Mouse (Mus musculus) C2C12 (cell line): Measurements from ENCODE around the gene Ccrl2. TPM values are rescaled to one million over a fixed set of nuclear protein-coding genes. Genes with fewer than 3 reads are reported as not detected.

Source experiments
- H3K27me3 ChIP-seq: one replicate; pipeline ENCODE4 v1.6.1; 2011; ENCODE audit not compliant: control insufficient read depth, insufficient read depth, insufficient read length
- H3K36me3 ChIP-seq: one replicate; pipeline ENCODE4 v1.6.1; 2011; ENCODE audit not compliant: control insufficient read depth, insufficient read depth
- H3K4me3 ChIP-seq: one replicate; pipeline ENCODE4 v1.5.1; 2011; ENCODE audit warnings: mild to moderate bottlenecking, control low read depth; ENCODE audit not compliant: poor library complexity, insufficient read depth, severe bottlenecking
- H3K79me2 ChIP-seq: one replicate; pipeline ENCODE4 v1.6.1; 2011; ENCODE audit not compliant: control insufficient read depth, insufficient read depth
- H3K79me3 ChIP-seq: one replicate; pipeline ENCODE4 v1.6.1; 2011; ENCODE audit warnings: low read depth, control low read depth
- H3ac ChIP-seq: one replicate; pipeline ENCODE3; 2011; ENCODE audit warnings: low read depth; ENCODE audit not compliant: control insufficient read depth, insufficient read length
- CEBPB ChIP-seq: IDR thresholded peaks from one replicate; pipeline ENCODE4 v1.6.1; 2011; ENCODE audit warnings: low read depth, mild to moderate bottlenecking, control low read depth, moderate library complexity
- CTCF ChIP-seq: IDR thresholded peaks from one replicate; pipeline ENCODE4 v1.5.1; 2011; ENCODE audit not compliant: control insufficient read depth, insufficient read depth, insufficient read length
- FOSL1 ChIP-seq: IDR thresholded peaks from one replicate; pipeline ENCODE4 v1.8.0; 2011; ENCODE audit warnings: mild to moderate bottlenecking, low read length; ENCODE audit not compliant: poor library complexity, insufficient read depth, severe bottlenecking
- MAX ChIP-seq: IDR thresholded peaks from one replicate; pipeline ENCODE4 v1.6.1; 2011; ENCODE audit warnings: mild to moderate bottlenecking, control low read depth
- MYOD1 ChIP-seq: IDR thresholded peaks from one replicate; pipeline ENCODE4 v1.6.1; 2011; ENCODE audit warnings: low read depth; ENCODE audit not compliant: control insufficient read depth, insufficient read length
- MYOG ChIP-seq: IDR thresholded peaks from one replicate; pipeline ENCODE4 v1.6.1; 2011; ENCODE audit not compliant: control insufficient read depth, insufficient read length; ENCODE audit errors: extremely low read depth
- USF1 ChIP-seq: IDR thresholded peaks from one replicate; pipeline ENCODE4 v1.6.1; 2011; ENCODE audit warnings: low read depth, mild to moderate bottlenecking, control low read depth, moderate library complexity
- polyA plus RNA-seq: library from polyadenylated mRNA; unstranded; fragments of >200 nt; fragmentation: generic; extraction: Trizol; gene quantifications from one replicate; pipeline ENCODE4 v1.2.1, GENCODE M21; 2012; ENCODE audit warnings: missing spikeins

The Ccrl2 gene
- polyA plus RNA-seq, 1 experiment: not detected

DNA sequence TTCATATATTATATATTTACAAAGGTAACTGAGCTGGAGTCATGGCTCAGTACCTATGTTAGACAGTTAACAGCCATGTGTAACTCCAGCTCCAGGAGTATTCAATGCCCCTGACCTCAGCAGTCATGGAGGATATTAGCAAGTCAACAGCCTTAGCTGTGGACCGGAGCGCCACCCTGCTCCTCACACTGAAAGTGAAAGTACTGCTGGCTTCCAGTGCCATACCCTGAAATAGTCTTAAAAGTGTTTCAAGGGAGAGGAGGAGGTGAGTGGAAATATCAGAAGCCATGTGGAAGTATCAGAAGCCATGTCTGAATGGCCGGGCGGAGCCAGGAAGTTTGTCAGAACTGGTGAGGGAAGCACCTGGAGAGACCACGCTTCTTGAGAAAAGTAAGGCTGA lies 10.1 kb downstream of the Ccrl2 start:
- no peak overlapping the region for H3ac ChIP-seq
- TF ChIP-seq MYOG (no peak), CEBPB (no peak), USF1 (no peak), FOSL1 (no peak), CTCF (no peak), MYOD1 (no peak), MAX (no peak)
- no peaks in the 10 kb centered on the region for H3K79me2 ChIP-seq
- H3K36me3 ChIP-seq: no peaks in the 10 kb centered on the region
- no peaks in the 10 kb centered on the region for H3K79me3 ChIP-seq
- no peak overlapping the region for H3K4me3 ChIP-seq
- peaks cover 9% of the 10 kb centered on the region for H3K27me3 ChIP-seq

- no peaks in the 10 kb centered on the region for H3K36me3 ChIP-seq
- peaks cover 5% of the 10 kb centered on the region for H3K27me3 ChIP-seq
- no peak for TF ChIP-seq CTCF
- no peak for TF ChIP-seq CEBPB
- H3K79me3 ChIP-seq: no peaks in the 10 kb centered on the region
- H3K79me2 ChIP-seq: no peaks in the 10 kb centered on the region
- no peak overlapping the region for H3ac ChIP-seq
- no peak overlapping the region for H3K4me3 ChIP-seq
Measured at GRCm38 (mm10) chr9:111046222-111046621, 11.1 kb downstream of the Ccrl2 start.

DNA sequence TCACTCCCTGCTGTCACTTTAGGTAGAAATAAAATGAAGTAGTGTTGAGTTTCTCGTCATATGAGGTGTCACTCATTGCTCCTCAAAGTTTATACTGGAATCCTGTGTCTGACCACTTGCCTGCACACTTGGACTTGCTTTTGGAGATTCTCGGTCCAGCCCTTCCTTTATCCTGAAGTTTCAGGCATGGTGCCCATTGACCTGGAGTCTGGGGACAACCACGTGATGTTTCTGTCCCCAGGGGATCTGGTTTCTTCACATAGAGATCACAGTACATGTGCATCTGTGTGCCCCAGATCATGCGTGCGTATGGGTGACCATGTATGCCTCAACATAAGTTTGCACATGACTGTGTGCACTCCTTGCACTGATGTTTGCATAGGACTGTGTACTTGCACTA lies 15.1 kb downstream of the Ccrl2 start:
- Histone ChIP-seq H3K36me3 (no peaks in the 10 kb centered on the region), H3ac (no peak overlapping the region), H3K4me3 (no peak overlapping the region), H3K27me3 (peaks cover 4% of the 10 kb centered on the region), H3K79me3 (no peaks in the 10 kb centered on the region), H3K79me2 (no peaks in the 10 kb centered on the region)
- no peak for TF ChIP-seq MAX
- no peak for TF ChIP-seq CTCF
- TF ChIP-seq MYOG: no peak
- no peak for TF ChIP-seq FOSL1

DNA sequence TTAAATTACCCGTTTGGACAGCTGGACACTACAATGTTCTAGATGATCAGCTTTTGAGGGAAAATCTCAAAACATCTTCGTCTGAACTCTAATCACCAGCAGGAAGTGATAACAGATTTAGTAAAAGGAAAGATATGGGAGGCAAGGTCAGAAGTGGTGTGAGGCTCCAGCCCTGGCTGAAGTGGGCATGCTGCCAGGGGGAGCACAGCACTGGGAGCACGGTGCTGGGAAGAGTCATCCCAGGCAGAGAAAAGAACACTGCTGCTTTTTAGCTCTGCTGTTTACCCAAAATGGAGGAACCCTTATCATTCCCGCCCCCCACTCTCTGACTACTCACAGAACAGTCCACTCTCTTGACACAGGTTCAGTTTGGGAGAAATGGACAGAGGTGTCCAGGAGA lies 17.4 kb downstream of the Ccrl2 start:
- TF ChIP-seq MAX: no peak
- TF ChIP-seq MYOG: no peak
- TF ChIP-seq CTCF: no peak
- no peak for TF ChIP-seq FOSL1
- Histone ChIP-seq H3K4me3 (no peak overlapping the region), H3K79me2 (no peaks in the 10 kb centered on the region), H3K27me3 (peaks cover 4% of the 10 kb centered on the region), H3ac (no peak overlapping the region), H3K36me3 (no peaks in the 10 kb centered on the region), H3K79me3 (no peaks in the 10 kb centered on the region)

GRCm38 (mm10) chr9:111033717-111034116 lies 23.6 kb downstream of the Ccrl2 start:
- H3K36me3 ChIP-seq: no peaks in the 10 kb centered on the region
- no peaks in the 10 kb centered on the region for H3K79me3 ChIP-seq
- no peak overlapping the region for H3ac ChIP-seq
- no peak for TF ChIP-seq CEBPB
- TF ChIP-seq FOSL1: no peak
- no peak for TF ChIP-seq USF1
- no peak for TF ChIP-seq MAX
- no peak for TF ChIP-seq CTCF
- TF ChIP-seq MYOD1: no peak
- TF ChIP-seq MYOG: no peak
- no peaks in the 10 kb centered on the region for H3K79me2 ChIP-seq
- peaks cover 12% of the 10 kb centered on the region for H3K27me3 ChIP-seq
- no peak overlapping the region for H3K4me3 ChIP-seq

DNA sequence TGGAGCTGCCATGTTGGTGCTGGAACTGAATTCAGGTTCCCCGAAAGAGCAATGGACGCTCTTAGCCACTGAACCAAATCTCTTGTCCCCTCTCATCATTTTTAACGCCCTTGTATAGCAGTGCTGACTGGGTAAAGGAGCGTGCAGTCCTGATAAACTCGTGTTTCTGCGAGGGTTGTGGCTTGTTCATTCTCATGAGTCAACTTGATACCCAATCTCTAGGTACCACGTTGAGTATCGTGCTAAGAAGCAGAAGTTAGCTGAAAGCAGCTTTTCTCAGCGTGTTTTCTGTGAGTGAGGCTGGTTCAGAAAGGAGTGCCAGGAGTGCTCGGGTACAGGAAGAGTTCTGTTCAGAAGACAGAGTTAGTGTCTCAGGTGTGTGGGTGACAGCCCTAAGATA lies 30.5 kb downstream of the Ccrl2 start:
- H3K79me2 ChIP-seq: no peaks in the 10 kb centered on the region
- peaks cover 56% of the 10 kb centered on the region for H3K27me3 ChIP-seq
- H3K79me3 ChIP-seq: no peaks in the 10 kb centered on the region
- H3ac ChIP-seq: no peak overlapping the region
- no peaks in the 10 kb centered on the region for H3K36me3 ChIP-seq
- TF ChIP-seq FOSL1 (no peak), CEBPB (no peak), MYOD1 (no peak)
- H3K4me3 ChIP-seq: no peak overlapping the region

- no peaks in the 10 kb centered on the region for H3K36me3 ChIP-seq
- peaks cover 27% of the 10 kb centered on the region for H3K27me3 ChIP-seq
- no peaks in the 10 kb centered on the region for H3K79me3 ChIP-seq
- no peak within 1 kb of the TSS for H3ac ChIP-seq
- H3K4me3 ChIP-seq: no peak within 1 kb of the TSS
- TF ChIP-seq FOSL1 (no peak), MYOD1 (no peak), USF1 (no peak), MAX (no peak), CTCF (no peak), CEBPB (no peak), MYOG (no peak)
- no peaks in the 10 kb centered on the region for H3K79me2 ChIP-seq
Measured at GRCm38 (mm10) chr9:111019022-111019421, 38.3 kb downstream of the Ccrl2 start, which contains the start of gene Ltf. TSS of gene Ltf (plus strand) at chr9:111019271.
